Mouse (Mus musculus) heart, adult 11 months (tissue): ENCODE measurements around the gene Dbndd2.

Source experiments
- DNase-seq: peaks from one replicate; pipeline ENCODE4 v3.0.0; 2022

Gene Dbndd2

GRCm38 (mm10) chr2:164542598-164542997, 56.7 kb downstream of the Dbndd2 start:
- DNase-seq = no peak
